Mouse (Mus musculus) stomach, postnatal 0 days (tissue): ENCODE data around the gene Arhgef2.

ENCODE experiments used
- CTCF ChIP-seq: IDR thresholded peaks from 2 replicates; pipeline ENCODE4 v1.5.1; 2016; ENCODE audit warnings: antibody characterized with exemption, low read depth, mild to moderate bottlenecking, moderate library complexity
- EP300 ChIP-seq: optimal IDR thresholded peaks from 2 replicates; pipeline ENCODE3; 2016; ENCODE audit warnings: antibody characterized with exemption

GRCm38 (mm10) chr3:88626316-88626715 lies 20.6 kb downstream of the Arhgef2 start:
- TF ChIP-seq EP300 (no peak), CTCF (no peak)
